Mouse (Mus musculus) lung, embryonic 14.5 days (tissue): ENCODE measurements around the gene Olfr918. TPM values are rescaled to one million over a fixed set of nuclear protein-coding genes. Genes with fewer than 3 reads are reported as not detected.

ENCODE experiments used
- ATAC-seq: fragments of 200-750 bp; cut with Nextera tagmentation; 2 replicates; pipeline ENCODE4 v1.8.0; 2017; ENCODE audit warnings: mild to moderate bottlenecking, moderate TSS enrichment, moderate library complexity; ENCODE audit not compliant: insufficient read depth
- DNase-seq: peaks from one replicate; pipeline ENCODE4 v3.0.0-alpha.2; 2015
- H3K27ac ChIP-seq: fragments of 300-500 bp; sonication (generic); 2 replicates; pipeline ENCODE4 v1.5.1; 2014; ENCODE audit warnings: low read depth, mild to moderate bottlenecking, moderate library complexity
- H3K27me3 ChIP-seq: fragments of 300-500 bp; sonication (generic); 2 replicates; pipeline ENCODE4 v1.6.1; 2014; ENCODE audit warnings: low read length, control low read depth; ENCODE audit not compliant: insufficient read depth
- H3K36me3 ChIP-seq: fragments of 300-500 bp; sonication (generic); 2 replicates; pipeline ENCODE4 v1.6.1; 2014; ENCODE audit warnings: control low read depth; ENCODE audit not compliant: insufficient read depth
- H3K4me1 ChIP-seq: fragments of 300-500 bp; sonication (generic); 2 replicates; pipeline ENCODE4 v1.6.1; 2014; ENCODE audit warnings: antibody characterized with exemption, control low read depth; ENCODE audit not compliant: insufficient read depth
- H3K4me2 ChIP-seq: fragments of 300-500 bp; sonication (generic); 2 replicates; pipeline ENCODE4 v1.6.1; 2014; ENCODE audit warnings: mild to moderate bottlenecking
- H3K4me3 ChIP-seq: fragments of 300-500 bp; sonication (generic); 2 replicates; pipeline ENCODE4 v1.5.1; 2014; ENCODE audit warnings: low read depth, low read length
- H3K9ac ChIP-seq: fragments of 300-500 bp; sonication (generic); 2 replicates; pipeline ENCODE4 v1.6.1; 2014
- H3K9me3 ChIP-seq: fragments of 300-500 bp; sonication (generic); 2 replicates; pipeline ENCODE4 v1.6.1; 2016; ENCODE audit warnings: low read depth, low read length, control low read depth
- CTCF ChIP-seq: IDR thresholded peaks from 2 replicates; pipeline ENCODE4 v1.5.1; 2016; ENCODE audit warnings: antibody characterized with exemption, low read depth
- WGBS: fragments of 180-500 bp; shearing (Covaris S2); extraction: QIAGEN DNeasy Blood & Tissue Kit; methylation state at CpG from one replicate; pipeline ENCODE4 v1.1.7; 2014; 5-methylcytosine and 5-hydroxymethylcytosine counted together
- polyA plus RNA-seq: library from polyadenylated mRNA; unstranded; fragments of >200 nt; fragmentation: Nextera tagmentation; extraction: Ambion mirVana; gene quantifications from 2 replicates; pipeline ENCODE4 v1.2.1, GENCODE M21; 2014

The Olfr918 gene
- polyA plus RNA-seq, 1 experiment from 2014 or later = not detected

- no peak overlapping the region for H3K27ac ChIP-seq
- ATAC-seq (no peak), DNase-seq (no peak)
- no peak for TF ChIP-seq CTCF
- no peaks in the 10 kb centered on the region for H3K36me3 ChIP-seq
- no peak overlapping the region for H3K4me2 ChIP-seq
- no peak overlapping the region for H3K9ac ChIP-seq
- WGBS = 79% methylated on average over 4 of the region's 4 CpGs
- H3K4me1 ChIP-seq = no peaks in the 10 kb centered on the region
- no peak overlapping the region for H3K4me3 ChIP-seq
- H3K9me3 ChIP-seq = no peaks in the 10 kb centered on the region
- H3K27me3 ChIP-seq = no peaks in the 10 kb centered on the region
These were observed 42.0 kb downstream of the Olfr918 start for GRCm38 (mm10) chr9:38632406-38632805.

Other genes with a start within 250 kb of the Olfr918 start
- gene Olfr901, start 245.1 kb downstream of the Olfr918 start, polyA plus RNA-seq = not detected in 2 replicates
- gene Olfr902, start 226.9 kb downstream of the Olfr918 start, polyA plus RNA-seq = not detected in 2 replicates
- not detected in 2 replicates for gene Olfr904, start 211.5 kb downstream of the Olfr918 start, polyA plus RNA-seq
- gene Olfr905, start 203.5 kb downstream of the Olfr918 start, polyA plus RNA-seq = not detected in 2 replicates
- gene Olfr906, start 187.5 kb downstream of the Olfr918 start, polyA plus RNA-seq = not detected in 2 replicates
- gene Olfr907, start 178.8 kb downstream of the Olfr918 start, polyA plus RNA-seq = not detected in 2 replicates
- not detected in 2 replicates for gene Olfr911-ps1, start 153.0 kb downstream of the Olfr918 start, polyA plus RNA-seq
- not detected in 2 replicates for gene Olfr910, start 136.8 kb downstream of the Olfr918 start, polyA plus RNA-seq
- not detected in 2 replicates for gene Olfr912, start 94.4 kb downstream of the Olfr918 start, polyA plus RNA-seq
- not detected in 2 replicates for gene Olfr913, start 81.8 kb downstream of the Olfr918 start, polyA plus RNA-seq
- not detected in 2 replicates for gene Olfr914, start 69.5 kb downstream of the Olfr918 start, polyA plus RNA-seq
- not detected in 2 replicates for gene Olfr916, start 14.7 kb downstream of the Olfr918 start, polyA plus RNA-seq
- not detected in 2 replicates for gene Olfr917, start 8.8 kb downstream of the Olfr918 start, polyA plus RNA-seq
- not detected in 2 replicates for gene Olfr919, start 29.1 kb upstream of the Olfr918 start, polyA plus RNA-seq
- gene Vwa5a, start 43.7 kb upstream of the Olfr918 start, polyA plus RNA-seq = 14.7 and 15.8 TPM in 2 replicates
- gene Olfr920, start 77.7 kb upstream of the Olfr918 start, polyA plus RNA-seq = 0.07 TPM in 1 of 2 replicates, not detected in the other
- not detected in 2 replicates for gene Olfr921, start 98.5 kb upstream of the Olfr918 start, polyA plus RNA-seq
- gene Olfr922, start 140.0 kb upstream of the Olfr918 start, polyA plus RNA-seq = not detected in 2 replicates
- gene Olfr923, start 151.9 kb upstream of the Olfr918 start, polyA plus RNA-seq = not detected in 2 replicates
- not detected in 2 replicates for gene Olfr924, start 169.8 kb upstream of the Olfr918 start, polyA plus RNA-seq
- gene Olfr26, start 180.5 kb upstream of the Olfr918 start, polyA plus RNA-seq = not detected in 2 replicates
- gene Olfr926, start 202.5 kb upstream of the Olfr918 start, polyA plus RNA-seq = not detected in 2 replicates